Mouse (Mus musculus) heart, postnatal 10 days (tissue): Measurements from ENCODE around the gene Aspg. TPM values are rescaled to one million over a fixed set of nuclear protein-coding genes. Genes with fewer than 3 reads are reported as not detected.
A peak's percentile ranks its signal among the peaks of the same experiment; 100 is the strongest.

ENCODE experiments used
- DNase-seq, 2 experiments: peaks; one replicate each; pipeline ENCODE4 v3.0.0; 2021
- intact Hi-C: fragments of 180-260 bp; cut with DNase I; formaldehyde crosslinking; loops from one replicate; pipeline ENCODE4 v1.15.1; 2025
- total RNA-seq, 2 experiments: library from RNA; stranded (reverse); gene quantifications; 2 replicates each; pipeline ENCODE4 v1.2.3; 2021

Gene Aspg
- total RNA-seq, 2 experiments from 2014 or later, result 1.5 to 2.9 TPM

DNA sequence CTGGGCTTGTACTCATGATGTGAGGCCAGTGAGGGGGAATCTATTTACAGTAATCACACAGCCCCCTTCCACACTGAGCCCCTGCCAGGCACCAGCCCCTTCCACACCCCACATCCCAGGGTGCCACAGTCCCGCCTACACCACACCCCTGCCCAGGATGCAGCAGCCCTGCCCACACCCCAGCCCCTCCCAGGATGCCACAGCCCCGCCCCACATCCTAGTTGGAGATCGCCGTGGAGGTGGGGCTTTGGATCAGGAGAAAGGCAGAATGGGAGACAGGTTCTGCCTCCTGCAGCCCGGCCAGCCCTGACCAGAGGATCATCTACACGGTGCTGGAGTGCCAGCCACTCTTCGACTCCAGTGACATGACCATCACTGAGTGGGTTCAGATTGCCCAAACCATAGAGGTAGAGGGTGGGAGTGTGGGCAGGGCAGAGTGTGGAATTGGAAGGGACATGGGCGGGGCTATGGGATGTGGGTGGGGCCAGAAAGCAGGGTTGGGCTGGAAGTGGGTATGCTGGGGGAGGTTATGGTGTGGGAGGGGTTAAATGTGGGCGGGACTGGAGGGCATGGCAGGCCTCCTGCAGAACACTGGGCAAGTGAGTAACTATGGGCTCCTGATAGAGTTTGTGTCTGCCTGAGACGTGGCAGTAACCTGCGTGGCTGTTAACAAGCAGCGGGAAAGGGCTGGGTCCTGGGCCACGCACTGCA is 6.4 kb downstream of the Aspg start:
- DNase-seq, result no peak
- intact Hi-C loops, result loop anchor here (1.0 kb wide), 3 partner anchors 27 to 428 kb away; no protein-coding TSS in a partner anchor

GRCm38 (mm10) chr12:112113710-112114109 is 7.2 kb downstream of the Aspg start:
- peak; percentile 90 to 94 for DNase-seq
- intact Hi-C loops, result loop anchor here (1.0 kb wide), 3 partner anchors 27 to 428 kb away; no protein-coding TSS in a partner anchor

DNA sequence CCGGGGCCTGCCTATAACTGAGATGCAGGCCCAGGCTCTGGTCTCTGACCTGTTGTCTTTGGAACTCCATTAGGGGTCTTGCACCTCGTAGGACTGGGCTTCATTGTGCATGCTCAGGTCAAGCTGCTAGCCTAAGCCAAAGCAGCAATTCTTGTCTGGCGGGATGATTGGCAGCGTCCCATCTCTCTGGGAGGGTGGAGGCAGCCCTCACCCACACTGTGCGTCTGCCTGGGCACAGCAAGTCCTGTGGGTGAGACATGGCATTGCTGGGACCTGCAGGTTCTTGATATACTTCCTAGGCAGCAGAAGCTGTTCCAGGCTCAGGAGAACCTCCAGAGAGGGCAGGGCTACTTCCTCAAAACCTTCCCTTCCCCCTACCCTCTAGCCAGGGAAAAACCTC is 10.5 kb downstream of the Aspg start:
- no peak for DNase-seq
- intact Hi-C loops, result no loop called here

GRCm38 (mm10) chr12:112117649-112118048 is 11.2 kb downstream of the Aspg start:
- DNase-seq, result no peak
- intact Hi-C loops, result no loop called here

GRCm38 (mm10) chr12:112121188-112121587 is 14.7 kb downstream of the Aspg start:
- intact Hi-C loops, result no loop called here
- DNase-seq, result no peak

DNA sequence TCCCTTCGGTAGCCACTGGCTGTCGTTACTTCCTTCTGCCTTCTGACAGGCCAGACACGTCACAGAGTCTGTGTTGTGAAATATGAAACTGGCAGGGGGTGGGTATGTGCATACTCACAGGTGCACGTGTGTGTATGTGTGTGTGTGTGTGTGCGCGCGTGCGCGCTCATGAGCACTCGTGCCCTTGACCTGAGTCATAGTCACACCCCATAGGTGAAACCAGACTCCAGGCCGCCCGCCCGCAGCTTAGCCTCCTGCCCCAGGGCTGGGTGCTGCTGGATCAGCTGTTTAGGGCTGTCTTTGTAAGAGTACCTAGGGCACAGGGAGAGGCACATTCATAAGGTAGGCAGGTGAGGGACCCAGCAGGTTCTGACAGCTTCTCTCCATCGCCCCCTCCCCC is 19.4 kb downstream of the Aspg start:
- DNase-seq, result no peak

DNA sequence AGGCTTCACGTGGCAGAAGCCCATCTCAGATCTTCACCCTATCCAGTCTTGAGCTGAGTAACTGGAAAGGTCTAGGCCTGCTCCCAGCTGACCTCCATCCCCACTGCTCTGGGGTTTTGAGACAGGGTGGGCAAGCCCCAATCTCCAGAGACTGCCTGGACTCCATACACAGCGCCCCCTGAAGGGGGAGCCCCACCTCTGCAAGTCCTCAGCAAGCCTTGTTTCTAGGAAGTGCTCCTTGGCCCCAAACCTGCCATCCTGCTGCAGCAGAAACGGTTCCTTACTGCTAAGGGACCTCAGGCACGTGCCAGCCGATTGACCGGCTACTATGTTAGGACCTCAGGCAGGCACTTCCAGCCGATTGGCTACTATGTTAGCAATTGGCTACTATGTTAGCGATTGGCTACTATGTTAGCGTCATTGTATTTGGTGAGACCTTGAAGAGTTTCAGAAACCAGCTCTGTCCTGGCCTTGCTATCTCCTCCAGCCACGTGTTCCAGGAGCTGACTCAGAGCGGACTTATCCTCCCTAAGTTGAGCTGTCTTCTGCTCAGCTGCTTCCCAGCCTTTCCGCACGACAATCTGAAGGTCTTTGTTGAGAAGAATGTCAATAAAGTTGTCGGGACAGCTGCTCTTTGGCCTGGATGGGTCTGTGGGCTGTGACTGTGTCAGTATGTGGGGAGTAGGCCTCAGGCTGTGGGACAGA is 20.6 kb downstream of the Aspg start:
- intact Hi-C loops, result no loop called here

More for the DNA sequence above, 19.4 kb downstream of the Aspg start:
- intact Hi-C loops, result no loop called here

GRCm38 (mm10) chr12:112128526-112128925 is 22.0 kb downstream of the Aspg start:
- intact Hi-C loops, result no loop called here
- DNase-seq, result no peak

More for the DNA sequence above, 20.6 kb downstream of the Aspg start:
- no peak for DNase-seq

DNA sequence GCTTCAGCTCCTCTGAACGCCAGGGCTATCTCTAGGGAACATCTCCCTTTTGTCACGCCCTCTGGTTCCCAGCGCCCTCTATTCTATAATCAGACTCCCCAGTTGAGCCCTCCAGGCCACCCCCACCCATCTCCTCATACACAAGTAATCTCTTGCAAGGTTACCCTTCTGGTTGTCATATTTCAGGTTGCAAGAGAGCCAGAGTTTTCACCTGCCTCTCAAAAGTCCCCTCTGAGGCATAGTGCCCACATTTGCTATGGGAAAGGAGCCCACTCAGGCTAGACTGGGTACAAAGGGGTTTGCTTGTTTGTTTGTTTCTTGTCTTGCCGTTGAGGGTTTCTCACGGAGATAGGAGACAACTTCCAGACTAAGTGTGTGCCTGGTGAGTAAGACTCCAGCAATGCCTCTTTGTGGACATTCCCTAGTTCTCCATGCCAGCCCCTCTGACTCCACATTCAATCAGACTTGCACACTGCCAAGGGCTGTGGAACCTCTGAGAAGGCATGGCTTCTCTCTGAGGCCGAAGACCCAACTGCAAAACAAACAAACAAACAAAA is 22.9 kb downstream of the Aspg start:
- no peak for DNase-seq
- intact Hi-C loops, result no loop called here

- intact Hi-C loops, result no loop called here
- peak; percentile 56 to 67 for DNase-seq
These were observed 23.8 kb downstream of the Aspg start for GRCm38 (mm10) chr12:112130161-112130860.

DNA sequence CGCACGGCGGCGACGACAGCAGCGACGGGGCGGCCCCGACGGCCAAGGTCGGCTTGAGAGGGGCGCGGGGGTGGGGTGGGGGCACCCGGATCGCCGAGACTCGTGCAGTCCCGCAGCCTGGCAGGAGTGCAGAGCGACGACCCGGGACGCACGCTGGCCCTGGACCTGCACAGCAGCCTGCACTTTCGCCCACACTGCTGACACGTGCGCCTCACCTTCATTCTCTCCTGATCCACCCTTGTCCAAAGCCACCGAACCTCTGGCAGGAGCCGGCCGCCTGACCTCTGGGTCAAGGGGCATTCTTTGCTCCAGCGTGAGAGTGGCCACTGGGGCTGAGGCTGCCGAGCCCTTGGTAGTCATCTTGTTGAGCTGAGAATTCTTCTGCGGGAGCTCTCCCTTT is 24.5 kb downstream of the Aspg start:
- DNase-seq, result no peak
- intact Hi-C loops, result no loop called here

- intact Hi-C loops, result loop anchor here (1.0 to 2.0 kb wide), 2 partner anchors 27 to 61 kb away; no protein-coding TSS in a partner anchor
- DNase-seq, result peak; percentile 53 to 57
These were observed 33.8 kb downstream of the Aspg start for GRCm38 (mm10) chr12:112140231-112140630.

- intact Hi-C loops, result loop anchor here (1.0 to 2.0 kb wide), 2 partner anchors 27 to 62 kb away; no protein-coding TSS in a partner anchor
- no peak for DNase-seq
These were observed 34.3 kb downstream of the Aspg start for GRCm38 (mm10) chr12:112140745-112141144.

- DNase-seq, result peak; percentile 68 to 79
- intact Hi-C loops, result loop anchor here (2.0 kb wide), 1 partner anchor 62 kb away; no protein-coding TSS in a partner anchor
These were observed 34.8 kb downstream of the Aspg start for GRCm38 (mm10) chr12:112141300-112141699.

DNA sequence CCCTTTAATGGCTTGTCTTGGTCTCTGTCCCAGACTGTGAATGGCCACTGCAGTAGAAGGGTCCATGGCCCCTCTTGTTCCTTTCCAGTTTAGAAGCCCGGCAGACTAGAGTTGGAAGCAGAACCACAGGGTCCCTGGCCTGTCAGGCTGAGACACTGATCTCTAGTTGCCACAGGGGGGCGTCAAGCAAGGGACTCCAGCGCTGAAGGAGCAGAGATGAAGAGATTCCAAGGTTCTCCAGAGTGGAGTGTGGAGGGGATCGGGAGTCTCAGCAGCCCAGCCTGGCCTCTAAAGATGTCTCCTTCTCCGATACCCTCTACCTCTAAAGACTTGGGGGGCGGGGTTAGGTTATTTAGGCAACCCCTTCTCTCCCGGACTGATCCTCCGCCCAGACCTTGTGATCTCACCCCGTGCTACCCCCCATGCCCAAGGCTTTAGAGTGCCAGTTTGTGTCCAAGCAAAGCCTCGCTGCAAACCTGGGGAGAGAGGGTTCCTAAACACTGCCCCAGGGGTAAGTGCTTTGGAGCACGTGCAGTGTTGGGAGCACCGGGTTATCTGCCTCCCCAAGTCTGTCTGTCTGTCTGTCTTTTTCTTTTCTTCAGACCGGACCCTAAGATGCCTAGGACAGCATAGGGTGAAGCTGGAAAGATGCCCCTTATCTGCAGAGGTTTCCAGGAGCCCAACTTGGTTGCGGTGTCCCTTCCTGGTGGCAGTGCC is 36.8 kb downstream of the Aspg start:
- DNase-seq, result no peak
- intact Hi-C loops, result no loop called here

- no peak for DNase-seq
- intact Hi-C loops, result no loop called here
These were observed 37.3 kb downstream of the Aspg start for GRCm38 (mm10) chr12:112143833-112144201.

- no peak for DNase-seq
- intact Hi-C loops, result loop anchor here (1.0 to 5.0 kb wide), 5 partner anchors 88 to 399 kb away; no protein-coding TSS in a partner anchor
These were observed 38.1 kb downstream of the Aspg start for GRCm38 (mm10) chr12:112144377-112145115.

GRCm38 (mm10) chr12:112145211-112145874 is 38.9 kb downstream of the Aspg start:
- peak; percentile 91 to 93 for DNase-seq
- intact Hi-C loops, result loop anchor here (1.0 to 5.0 kb wide), 5 partner anchors 87 to 398 kb away; no protein-coding TSS in a partner anchor
